Mouse (Mus musculus) megakaryocyte, embryonic 14.5 days (primary cell): ENCODE measurements around the gene Sltm.

Experiments used
- FLI1 ChIP-seq: IDR thresholded peaks from 2 replicates; pipeline ENCODE4 v1.6.1; 2012; ENCODE audit warnings: low read length, inconsistent platforms, mixed read lengths
- GATA1 ChIP-seq: IDR thresholded peaks from 3 replicates; pipeline ENCODE4 v1.6.1; 2012; ENCODE audit warnings: mixed read lengths, low read length, inconsistent platforms, borderline replicate concordance

DNA sequence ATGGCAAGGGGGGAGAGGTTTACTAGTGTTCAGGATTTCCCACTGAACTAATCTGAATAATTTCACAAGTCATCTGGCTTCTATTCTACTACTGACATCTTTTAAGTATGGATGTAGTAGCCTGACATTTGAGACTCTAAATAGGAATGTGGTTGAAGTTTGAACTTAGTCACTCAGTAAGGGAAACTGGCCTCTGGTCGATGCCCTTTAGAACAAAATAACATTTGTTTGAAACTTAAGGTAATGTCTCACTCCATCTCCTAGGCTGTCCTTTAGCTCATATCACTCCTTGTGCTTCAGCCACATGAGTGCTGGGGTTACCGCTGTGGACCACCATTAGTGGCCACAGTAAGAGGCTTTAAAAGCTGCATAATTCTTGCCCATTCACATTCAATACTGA, 55.7 kb downstream of the Sltm start:
- no peak for TF ChIP-seq GATA1
- TF ChIP-seq FLI1 = no peak
